Mouse (Mus musculus) kidney, embryonic 16.5 days (tissue): ENCODE results near the gene Flt3. TPM values are rescaled to one million over a fixed set of nuclear protein-coding genes. Genes with fewer than 3 reads are reported as not detected.

Experiments
- microRNA-seq: library from miRNA; unstranded; fragments of <30 nt; microRNA quantifications from one replicate; pipeline ENCODE4, GENCODE M21; 2016
- polyA plus RNA-seq: library from polyadenylated mRNA; unstranded; fragments of >200 nt; fragmentation: Nextera tagmentation; extraction: Ambion mirVana; gene quantifications from 2 replicates; pipeline ENCODE4 v1.2.1, GENCODE M21; 2015

Gene Flt3
- polyA plus RNA-seq, 1 experiment from 2014 or later: 0.06 TPM

Small RNAs within 50 kb of the gene (microRNA-seq; reads per million reads assigned to microRNA genes)
- gene Mir7k: not detected

Other genes with a start within 250 kb of the Flt3 start
- gene Gsx1, start 211.8 kb downstream of the Flt3 start, polyA plus RNA-seq: not detected in 2 replicates
- gene Pdx1, start 130.5 kb downstream of the Flt3 start, polyA plus RNA-seq: not detected in 2 replicates
- gene Cdx2, start 93.2 kb downstream of the Flt3 start, polyA plus RNA-seq: not detected in 2 replicates
- gene Urad, start 78.0 kb downstream of the Flt3 start, polyA plus RNA-seq: not detected in 2 replicates
- gene Pan3, start 29.7 kb upstream of the Flt3 start, polyA plus RNA-seq: 61.2 and 72.9 TPM in 2 replicates